Mouse (Mus musculus) liver, postnatal 0 days (tissue): Measurements from ENCODE around the gene Htatip2. TPM values are rescaled to one million over a fixed set of nuclear protein-coding genes. Genes with fewer than 3 reads are reported as not detected.

Experiments used
- ATAC-seq: fragments of 200-750 bp; cut with Nextera tagmentation; 2 replicates; pipeline ENCODE4 v1.8.0; 2017; ENCODE audit warnings: mild to moderate bottlenecking, moderate library complexity
- DNase-seq: peaks from one replicate; pipeline ENCODE4 v3.0.0-alpha.2; 2016
- H3K27ac ChIP-seq: fragments of 300-500 bp; sonication (generic); 2 replicates; pipeline ENCODE4 v1.5.1; 2014; ENCODE audit warnings: antibody characterized with exemption, moderate library complexity, mild to moderate bottlenecking, low read depth
- H3K27me3 ChIP-seq: fragments of 300-500 bp; sonication (generic); 2 replicates; pipeline ENCODE4 v1.6.1; 2014; ENCODE audit warnings: low read length, control low read depth, mixed read lengths; ENCODE audit not compliant: insufficient read depth
- H3K36me3 ChIP-seq: fragments of 300-500 bp; sonication (generic); replicated peaks from 2 replicates; pipeline ENCODE4 v1.6.1; 2014; ENCODE audit warnings: mild to moderate bottlenecking, control low read depth, low read length, moderate library complexity, mixed read lengths; ENCODE audit not compliant: insufficient read depth
- H3K4me1 ChIP-seq: fragments of 300-500 bp; sonication (generic); 2 replicates; pipeline ENCODE4 v1.6.1; 2014; ENCODE audit warnings: antibody characterized with exemption, mild to moderate bottlenecking, control low read depth; ENCODE audit not compliant: insufficient read depth
- H3K4me2 ChIP-seq: fragments of 300-500 bp; sonication (generic); 2 replicates; pipeline ENCODE4 v1.6.1; 2014; ENCODE audit warnings: low read depth, mild to moderate bottlenecking, low read length, moderate library complexity, mixed read lengths
- H3K4me3 ChIP-seq: fragments of 300-500 bp; sonication (generic); 2 replicates; pipeline ENCODE4 v1.5.1; 2014; ENCODE audit warnings: low read depth, low read length
- H3K9ac ChIP-seq: fragments of 300-500 bp; sonication (generic); replicated peaks from 2 replicates; pipeline ENCODE4 v1.6.1; 2014; ENCODE audit warnings: mild to moderate bottlenecking, moderate library complexity
- H3K9me3 ChIP-seq: fragments of 300-500 bp; sonication (generic); 2 replicates; pipeline ENCODE4 v1.6.1; 2016; ENCODE audit warnings: mild to moderate bottlenecking, control low read depth, low read length, mixed read lengths
- CTCF ChIP-seq: sonication (generic); IDR thresholded peaks from 2 replicates; pipeline ENCODE4 v1.5.1; 2016; ENCODE audit warnings: antibody characterized with exemption, low read depth
- EP300 ChIP-seq: IDR thresholded peaks from 2 replicates; pipeline ENCODE4 v1.6.1; 2016; ENCODE audit warnings: antibody characterized with exemption, low read depth, mild to moderate bottlenecking
- WGBS: fragments of 180-500 bp; shearing (Covaris S2); extraction: QIAGEN DNeasy Blood & Tissue Kit; methylation state at CpG from one replicate; pipeline ENCODE4 v1.1.7; 2014; ENCODE audit not compliant: insufficient replicate concordance; 5-methylcytosine and 5-hydroxymethylcytosine counted together
- polyA plus RNA-seq: library from polyadenylated mRNA; unstranded; fragments of >200 nt; fragmentation: Nextera tagmentation; extraction: Ambion mirVana; gene quantifications from 2 replicates; pipeline ENCODE4 v1.2.1, GENCODE M21; 2015

Htatip2 gene
- polyA plus RNA-seq, 1 experiment from 2014 or later: 56.7 TPM

- H3K27ac ChIP-seq: no peak overlapping the region
- no peak overlapping the region for H3K4me3 ChIP-seq
- WGBS: 40% methylated on average over 10 of the region's 10 CpGs
- no peak for TF ChIP-seq CTCF
- TF ChIP-seq EP300: no peak
- H3K9me3 ChIP-seq: no peaks in the 10 kb centered on the region
- 0 out of 2 replicates have a peak, but pooled peaks cover 2% of the 10 kb centered on the region for H3K27me3 ChIP-seq
- DNase-seq (no peak), ATAC-seq (no peak)
- H3K4me1 ChIP-seq: no peaks in the 10 kb centered on the region
- H3K36me3 ChIP-seq: no peaks in the 10 kb centered on the region
- no peak overlapping the region for H3K4me2 ChIP-seq
- H3K9ac ChIP-seq: no peak overlapping the region
These were observed 17.0 kb upstream of the Htatip2 start for GRCm38 (mm10) chr7:49741923-49742322.

- Histone ChIP-seq H3K27me3 (0 out of 2 replicates have a peak, but pooled peaks cover 4% of the 10 kb centered on the region), H3K27ac (no peak overlapping the region), H3K4me3 (no peak overlapping the region), H3K4me2 (no peak overlapping the region), H3K36me3 (no peaks in the 10 kb centered on the region), H3K4me1 (peaks cover 8% of the 10 kb centered on the region; the same call in 1 of the 2 replicates), H3K9ac (no peak overlapping the region), H3K9me3 (no peaks in the 10 kb centered on the region)
- no peak for DNase-seq
- 12% methylated on average over 4 of the region's 4 CpGs for WGBS
- TF ChIP-seq CTCF: peak; percentile 84
- no peak for TF ChIP-seq EP300
- ATAC-seq: no peak
These were observed 7.8 kb upstream of the Htatip2 start for GRCm38 (mm10) chr7:49751148-49751547.

- 27% methylated on average over 25 of the region's 25 CpGs for WGBS
- Histone ChIP-seq H3K36me3 (no peaks in the 10 kb centered on the region), H3K9me3 (no peaks in the 10 kb centered on the region), H3K4me2 (peak overlapping the region; percentile 56), H3K27ac (no peak overlapping the region), H3K4me1 (peaks cover 8% of the 10 kb centered on the region; the same call in 1 of the 2 replicates), H3K4me3 (no peak overlapping the region), H3K27me3 (0 out of 2 replicates have a peak, but pooled peaks cover 4% of the 10 kb centered on the region), H3K9ac (no peak overlapping the region)
- TF ChIP-seq CTCF (peak; percentile 72), EP300 (no peak)
- peak; percentile 61 for DNase-seq
- peak; percentile 33; the same call in 1 of the 2 replicates for ATAC-seq
These were observed 6.0 kb upstream of the Htatip2 start for GRCm38 (mm10) chr7:49752730-49753506.

GRCm38 (mm10) chr7:49754767-49755166, 4.1 kb upstream of the Htatip2 start:
- H3K9ac ChIP-seq: no peak overlapping the region
- 0 out of 2 replicates have a peak, but pooled peaks cover 4% of the 10 kb centered on the region for H3K27me3 ChIP-seq
- H3K4me2 ChIP-seq: no peak overlapping the region
- peak; percentile 64 for DNase-seq
- no peaks in the 10 kb centered on the region for H3K9me3 ChIP-seq
- ATAC-seq: no peak
- H3K36me3 ChIP-seq: no peaks in the 10 kb centered on the region
- TF ChIP-seq EP300: no peak
- peak; percentile 90 for TF ChIP-seq CTCF
- no peak overlapping the region for H3K27ac ChIP-seq
- WGBS: 3% methylated on average over 9 of the region's 9 CpGs
- H3K4me1 ChIP-seq: peaks cover 17% of the 10 kb centered on the region
- no peak overlapping the region for H3K4me3 ChIP-seq

- H3K4me3 ChIP-seq: peak overlapping the region; percentile 17; the same call in 1 of the 2 replicates
- DNase-seq: peak; percentile 72
- no peaks in the 10 kb centered on the region for H3K9me3 ChIP-seq
- peaks cover 24% of the 10 kb centered on the region for H3K36me3 ChIP-seq
- TF ChIP-seq CTCF (no peak), EP300 (peak; percentile 66; the same call in 1 of the 2 replicates)
- H3K27ac ChIP-seq: peak overlapping the region; percentile 81
- peaks cover 48% of the 10 kb centered on the region for H3K4me1 ChIP-seq
- peak overlapping the region; percentile 77 for H3K4me2 ChIP-seq
- WGBS: 65% methylated on average over 13 of the region's 13 CpGs
- H3K9ac ChIP-seq: no peak overlapping the region
- no peaks in the 10 kb centered on the region for H3K27me3 ChIP-seq
- ATAC-seq: peak; percentile 39
These were observed 3.7 kb downstream of the Htatip2 start for GRCm38 (mm10) chr7:49762605-49763004.

GRCm38 (mm10) chr7:49764011-49764716, 5.2 kb downstream of the Htatip2 start:
- H3K9ac ChIP-seq: peak overlapping the region; percentile 3; the same call in 1 of the 2 replicates
- H3K4me1 ChIP-seq: peaks cover 44% of the 10 kb centered on the region
- no peaks in the 10 kb centered on the region for H3K9me3 ChIP-seq
- peaks cover 25% of the 10 kb centered on the region for H3K36me3 ChIP-seq
- H3K27ac ChIP-seq: peak overlapping the region; percentile 81
- 40% methylated on average over 10 of the region's 10 CpGs for WGBS
- H3K27me3 ChIP-seq: no peaks in the 10 kb centered on the region
- peak; percentile 66 for DNase-seq
- 0 out of 2 replicates have a peak overlapping the region, but pooled peaks have one; percentile 3 for H3K4me3 ChIP-seq
- TF ChIP-seq CTCF (no peak), EP300 (peak; percentile 35; the same call in 1 of the 2 replicates)
- peak; percentile 69 for ATAC-seq
- peak overlapping the region; percentile 77 for H3K4me2 ChIP-seq
